Mouse (Mus musculus) lung, postnatal 4 days (tissue): ENCODE results near the gene Foxo3.

Source experiments
- DNase-seq, 2 experiments: peaks; one replicate each; pipeline ENCODE4 v3.0.0; 2021

Gene Foxo3

DNA sequence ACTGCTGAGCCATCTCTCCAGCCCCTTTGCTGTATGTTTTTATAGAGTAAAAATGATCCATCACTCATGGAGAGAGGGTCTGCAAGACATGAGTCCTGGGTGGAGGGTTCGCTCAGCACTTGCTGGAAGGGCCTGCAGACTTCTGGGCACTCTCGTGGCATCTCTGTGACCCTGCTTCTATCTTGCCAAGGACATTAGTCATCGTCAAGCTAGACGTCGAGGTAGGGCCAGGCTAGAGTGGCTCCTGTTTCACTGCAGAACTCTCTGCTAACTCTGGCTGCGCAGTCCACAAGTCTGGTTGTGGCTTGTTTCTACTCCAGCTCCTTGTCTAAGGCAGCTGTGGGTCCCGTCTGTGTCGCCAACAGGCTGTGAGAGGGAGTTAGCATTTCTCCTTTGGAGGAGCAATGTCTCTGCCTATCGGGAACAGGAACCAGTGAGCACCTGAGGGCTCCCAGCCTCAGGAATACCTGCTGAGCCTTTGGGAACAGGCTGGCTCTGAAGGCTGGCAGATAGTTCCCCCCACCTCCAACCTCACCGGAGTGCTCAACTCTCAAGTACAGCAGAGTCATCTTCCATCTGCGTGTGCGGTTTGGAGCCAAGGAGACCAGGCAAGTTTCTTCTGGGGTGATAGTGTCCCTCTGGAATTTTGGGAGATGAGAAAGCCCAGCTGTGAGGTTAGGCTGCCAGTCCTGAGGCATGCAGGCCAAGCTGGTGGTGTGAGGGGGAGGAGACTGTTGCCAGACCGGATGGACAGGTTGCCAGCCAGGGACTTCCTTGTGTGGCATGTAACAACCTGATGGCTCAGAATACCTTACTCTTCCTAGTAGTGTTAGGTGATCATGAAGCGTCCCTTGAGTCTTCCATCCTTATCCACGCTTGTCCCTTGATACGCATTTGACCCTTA lies 98.5 kb downstream of the Foxo3 start:
- peak in 1 of 2 experiments; percentile 65 for DNase-seq

DNA sequence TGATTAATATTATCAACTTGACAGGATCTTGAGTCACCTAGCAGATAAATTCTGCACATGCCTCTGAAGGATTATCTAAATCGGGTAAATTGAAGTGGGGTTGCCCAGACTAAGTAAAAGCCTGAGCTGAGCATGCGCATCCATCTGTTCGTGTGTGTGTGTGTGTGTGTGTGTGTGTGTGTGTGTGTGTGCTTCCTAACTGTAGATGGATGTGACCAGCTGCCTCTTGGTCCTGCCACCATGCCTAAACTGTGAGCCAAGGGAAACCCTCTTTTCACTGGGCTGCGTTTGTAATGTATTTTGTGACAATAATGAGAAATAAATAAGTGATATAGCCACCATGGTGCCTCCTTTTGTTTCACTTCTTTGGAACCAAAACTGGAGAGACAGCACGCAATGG lies 102.3 kb downstream of the Foxo3 start:
- no peak for DNase-seq

DNA sequence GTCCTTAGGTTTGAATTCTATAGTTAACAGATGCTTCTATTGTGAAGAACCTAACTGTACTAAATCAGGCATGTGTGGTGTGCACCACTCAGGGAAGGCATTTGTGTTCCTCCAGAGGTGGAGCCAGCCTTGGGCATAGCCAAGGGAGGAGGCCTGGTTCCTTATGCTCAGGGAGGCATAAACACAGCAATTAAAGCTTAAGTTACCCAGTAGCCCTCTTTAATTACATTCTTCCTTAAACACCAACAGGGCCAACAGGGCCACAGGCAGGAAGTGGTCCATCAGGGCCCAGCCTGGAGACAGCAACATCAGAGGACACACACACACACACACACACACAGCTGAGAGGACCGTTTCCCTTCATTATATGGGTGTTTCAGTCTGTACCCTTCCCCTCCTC lies 102.7 kb downstream of the Foxo3 start:
- no peak for DNase-seq

DNA sequence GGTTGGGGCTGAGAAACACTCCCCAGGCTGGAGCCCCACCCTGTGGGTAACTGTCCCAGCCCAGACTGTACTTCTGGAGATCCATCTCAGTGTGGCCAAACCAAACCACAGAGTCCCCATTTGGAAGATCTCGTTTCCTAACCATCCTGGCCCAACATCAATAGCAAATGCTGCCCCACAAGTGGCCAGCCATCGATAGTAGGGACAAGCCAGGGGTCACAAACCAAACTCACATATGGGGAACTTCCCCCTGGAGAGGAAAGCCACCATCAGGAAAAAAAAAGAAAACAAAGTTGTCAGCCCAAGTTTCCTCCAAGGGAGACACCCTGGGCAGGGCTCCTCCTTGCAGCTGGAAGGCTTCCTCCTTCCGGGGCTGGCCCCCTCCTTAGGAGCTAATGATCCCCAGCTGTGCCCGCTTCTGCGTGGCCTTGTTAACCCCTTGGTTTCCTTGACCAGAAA lies 105.6 kb downstream of the Foxo3 start:
- DNase-seq, result peak; percentile 50 to 78

DNA sequence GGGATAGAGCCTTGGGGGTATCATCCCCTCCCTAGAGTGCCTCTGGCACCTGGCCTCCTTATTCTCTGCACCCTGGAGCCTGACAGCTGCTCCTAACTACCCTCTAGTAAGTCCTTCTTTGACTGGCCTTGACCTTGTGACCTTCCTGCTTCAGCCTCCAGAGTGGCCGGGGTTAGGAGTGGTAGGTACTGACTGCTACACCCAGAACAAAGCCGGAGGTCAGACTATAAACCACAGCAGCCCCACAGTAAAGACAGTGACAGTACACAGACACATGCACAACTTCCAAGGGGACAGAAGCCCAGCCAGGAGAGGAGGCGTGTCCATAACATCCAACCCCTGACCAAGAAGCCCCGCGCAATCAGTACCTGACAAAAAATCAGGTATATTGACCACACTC lies 106.4 kb downstream of the Foxo3 start:
- no peak for DNase-seq

DNA sequence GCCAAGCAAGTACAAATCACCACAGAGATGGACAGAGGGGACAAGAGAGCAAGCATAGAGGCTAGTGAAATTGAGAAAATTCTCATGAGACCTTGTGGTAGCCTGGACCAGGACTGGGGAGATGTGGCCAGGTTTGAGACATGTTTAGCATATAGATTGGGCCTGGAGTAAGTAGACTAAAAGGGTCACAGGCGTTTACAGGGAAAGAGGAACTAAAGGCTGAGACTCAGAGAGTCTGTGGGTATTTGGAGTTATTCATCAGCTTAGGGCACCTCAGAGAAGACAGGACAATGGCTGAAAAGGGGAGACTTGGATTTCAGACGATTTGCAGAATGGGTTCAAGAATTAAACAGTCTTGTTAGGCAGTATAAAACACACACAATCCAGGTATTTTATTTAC lies 121.8 kb downstream of the Foxo3 start:
- DNase-seq, result no peak

DNA sequence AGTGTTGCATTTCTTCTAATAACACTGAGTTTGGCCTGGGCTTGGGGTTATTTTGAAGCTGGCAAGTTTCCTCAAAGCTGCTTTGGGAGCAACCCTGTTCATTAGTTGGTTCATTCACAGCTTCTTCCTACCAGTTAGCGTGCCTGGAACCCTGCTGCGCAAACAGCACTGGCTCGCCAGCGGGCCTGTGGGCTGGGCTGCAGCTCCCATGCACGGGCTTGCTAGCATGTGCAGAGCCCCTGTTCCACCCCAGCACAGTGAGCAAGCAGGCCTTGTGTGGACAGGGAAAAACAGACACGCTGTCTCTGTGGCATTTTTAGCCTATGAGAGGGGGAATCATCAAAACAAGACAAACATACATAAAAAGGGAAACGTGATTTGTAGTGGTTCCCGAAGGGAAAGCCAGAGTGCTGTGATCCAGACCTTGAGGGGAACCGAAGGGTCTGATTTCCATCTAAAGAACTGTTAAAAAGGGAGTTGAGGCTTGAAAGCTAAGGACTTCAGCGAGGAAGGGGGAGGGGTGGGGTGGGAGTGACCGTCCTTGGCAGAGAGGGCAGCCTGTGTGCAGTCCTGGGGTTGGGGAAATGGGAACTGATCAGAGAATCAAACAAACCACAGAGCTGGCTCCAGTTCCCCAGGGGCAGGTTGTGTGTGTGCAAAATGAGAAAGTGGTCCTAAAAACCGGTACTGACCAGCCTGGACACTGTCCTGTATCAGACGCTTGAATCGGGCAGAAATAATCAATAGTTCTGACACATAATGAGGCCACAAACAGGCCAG lies 123.9 kb downstream of the Foxo3 start:
- DNase-seq, result no peak

DNA sequence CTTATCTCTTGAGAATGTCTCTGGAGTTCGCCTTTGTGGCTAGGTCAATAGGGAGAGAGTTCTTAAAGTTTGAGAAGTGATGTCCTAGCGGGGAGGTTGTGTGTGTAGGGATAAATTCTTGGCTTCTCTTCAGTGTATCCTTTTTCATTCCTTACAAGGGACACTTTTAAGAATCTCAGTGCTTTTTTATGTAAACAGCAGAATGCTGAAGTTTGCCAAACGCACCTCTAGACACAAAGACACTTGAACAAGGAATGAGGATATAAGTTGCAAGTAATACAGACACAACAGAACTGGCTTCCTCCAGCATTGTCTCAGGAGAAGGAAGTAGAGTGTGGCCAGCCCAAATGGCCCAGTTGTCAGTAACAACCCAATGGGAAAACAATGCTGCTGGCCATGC lies 126.8 kb downstream of the Foxo3 start:
- no peak for DNase-seq

DNA sequence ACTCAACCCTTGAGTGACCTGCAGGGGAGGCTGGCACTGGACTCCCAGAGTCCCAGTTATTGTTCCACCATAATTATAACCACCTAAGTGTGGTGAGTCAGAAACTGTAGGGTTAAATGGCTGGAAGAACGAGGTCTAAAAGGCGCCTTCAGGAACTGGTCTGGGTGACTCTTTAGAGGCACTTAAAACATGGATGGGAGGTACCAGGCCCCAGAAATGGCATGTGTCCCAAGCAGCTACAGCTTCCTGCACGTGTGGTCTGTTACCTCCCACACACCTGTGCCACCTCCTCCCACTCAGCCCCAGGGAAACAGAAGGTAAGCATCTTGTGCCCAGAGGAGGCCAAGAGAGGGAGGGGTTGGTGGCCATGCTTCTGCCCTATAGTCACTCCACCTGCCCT lies 128.2 kb downstream of the Foxo3 start:
- DNase-seq, result peak; percentile 54 to 79

DNA sequence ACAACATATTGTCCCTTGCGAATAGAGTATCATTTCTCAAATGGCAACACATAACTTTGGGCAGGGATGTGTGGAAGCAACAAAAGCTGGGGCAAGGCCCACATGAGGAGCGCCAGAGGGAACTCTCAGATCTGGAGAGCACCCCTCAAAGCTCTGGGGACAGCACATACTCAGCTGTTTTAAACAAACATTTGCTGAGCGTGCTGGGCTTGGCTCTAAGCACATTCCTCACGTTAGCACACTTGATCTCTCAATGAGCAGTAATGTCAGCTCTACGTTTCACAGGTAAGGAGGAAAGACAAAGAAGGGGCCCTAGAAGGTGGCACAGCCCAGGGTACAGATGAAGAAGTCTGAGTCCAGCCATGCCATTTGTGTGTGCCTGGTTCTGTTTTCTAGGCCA lies 131.3 kb downstream of the Foxo3 start:
- peak; percentile 50 to 77 for DNase-seq

DNA sequence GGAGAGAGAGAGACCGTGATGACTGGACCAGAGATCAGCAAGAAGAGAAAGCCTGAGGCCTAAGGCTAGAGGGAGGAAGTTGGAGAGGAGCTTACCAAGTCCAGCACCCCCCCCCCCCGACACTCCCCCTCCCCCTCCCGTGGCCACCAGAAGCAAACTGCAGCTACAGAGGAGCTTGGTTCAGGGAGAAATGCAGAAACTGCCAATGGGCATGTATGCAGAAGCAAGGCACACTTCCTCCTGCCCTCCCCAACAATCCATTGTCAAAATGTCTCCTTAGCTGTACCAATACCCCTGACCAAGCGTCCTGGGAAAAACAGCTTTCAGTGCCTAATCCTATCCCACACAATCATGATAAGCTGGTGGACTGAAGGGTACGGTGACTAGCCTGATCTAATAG lies 131.8 kb downstream of the Foxo3 start:
- DNase-seq, result no peak

DNA sequence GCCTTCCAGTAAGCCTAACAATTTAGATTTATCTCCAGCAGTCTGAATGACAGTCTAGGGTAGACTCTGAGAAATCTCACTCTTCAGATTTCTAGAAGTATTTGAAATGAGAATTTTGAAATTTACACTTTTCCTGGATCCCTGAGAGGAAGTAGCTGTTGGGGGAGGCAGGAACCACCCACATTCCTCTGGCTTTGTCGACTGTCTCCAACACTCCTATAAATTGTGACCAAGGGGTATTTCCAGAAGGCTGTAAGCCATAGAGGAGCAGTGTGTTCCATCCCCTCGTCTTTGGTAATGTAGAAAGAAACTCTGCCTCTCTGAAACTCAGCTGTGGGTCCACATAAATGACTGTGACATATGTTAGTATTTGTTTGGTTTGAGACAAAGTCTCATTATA lies 132.4 kb downstream of the Foxo3 start:
- DNase-seq, result no peak

DNA sequence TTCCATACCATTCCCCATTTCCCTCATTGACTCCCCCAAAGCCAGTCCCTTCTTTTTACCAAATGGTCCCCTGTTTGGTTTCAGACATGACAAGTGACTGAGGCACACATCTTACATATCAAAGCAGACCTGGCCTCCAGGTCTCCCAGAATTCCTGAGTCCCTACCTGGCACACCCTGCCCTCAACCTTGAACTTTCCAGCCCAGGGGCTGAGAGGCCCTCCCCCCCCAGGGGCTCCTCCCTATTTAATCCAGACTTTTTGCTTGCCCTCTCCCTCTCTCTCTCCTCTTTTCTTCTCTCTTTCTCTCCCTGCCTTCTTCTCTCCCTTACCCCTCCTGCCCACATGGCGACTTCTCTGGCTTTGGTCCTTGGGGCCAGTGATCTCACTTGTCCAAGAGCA lies 133.8 kb downstream of the Foxo3 start:
- no peak for DNase-seq

DNA sequence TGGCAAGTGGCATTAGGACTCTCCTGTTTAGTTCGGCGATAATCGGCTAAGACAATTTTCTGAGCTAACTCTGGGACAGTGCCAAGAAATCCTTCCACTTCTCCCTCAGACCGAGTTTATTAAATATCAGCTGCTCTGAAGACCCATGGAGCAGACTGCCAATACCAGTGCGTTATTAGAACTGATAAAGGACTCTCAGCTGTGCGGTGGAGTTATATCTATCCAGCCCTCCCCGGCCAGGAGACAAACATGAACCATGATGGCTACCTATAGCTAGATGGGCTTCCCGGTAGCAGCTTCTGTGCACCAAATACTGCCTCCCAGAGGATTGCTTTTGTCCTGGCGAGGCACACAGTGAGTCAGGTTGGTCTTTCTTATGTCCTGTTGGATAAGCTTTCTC lies 134.5 kb downstream of the Foxo3 start:
- DNase-seq, result no peak

DNA sequence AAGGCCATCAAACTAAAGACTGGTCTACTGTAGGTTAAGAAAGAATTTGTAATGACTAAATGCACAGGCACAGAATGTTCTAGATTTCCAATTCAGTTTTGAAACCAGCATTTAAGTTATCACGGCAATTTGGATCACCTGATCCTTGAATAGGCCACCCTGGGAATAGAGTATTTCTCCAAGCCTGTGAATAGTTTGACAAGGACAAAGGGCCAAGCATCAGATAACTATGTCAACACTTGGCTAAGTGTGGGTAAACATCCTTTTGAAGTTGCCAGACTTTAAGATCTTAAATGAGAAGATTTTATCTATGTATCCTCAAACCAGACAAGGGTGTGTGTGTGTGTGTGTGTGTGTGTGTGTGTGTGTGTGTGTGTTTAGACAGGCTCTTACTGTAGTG lies 136.8 kb downstream of the Foxo3 start:
- DNase-seq, result no peak

DNA sequence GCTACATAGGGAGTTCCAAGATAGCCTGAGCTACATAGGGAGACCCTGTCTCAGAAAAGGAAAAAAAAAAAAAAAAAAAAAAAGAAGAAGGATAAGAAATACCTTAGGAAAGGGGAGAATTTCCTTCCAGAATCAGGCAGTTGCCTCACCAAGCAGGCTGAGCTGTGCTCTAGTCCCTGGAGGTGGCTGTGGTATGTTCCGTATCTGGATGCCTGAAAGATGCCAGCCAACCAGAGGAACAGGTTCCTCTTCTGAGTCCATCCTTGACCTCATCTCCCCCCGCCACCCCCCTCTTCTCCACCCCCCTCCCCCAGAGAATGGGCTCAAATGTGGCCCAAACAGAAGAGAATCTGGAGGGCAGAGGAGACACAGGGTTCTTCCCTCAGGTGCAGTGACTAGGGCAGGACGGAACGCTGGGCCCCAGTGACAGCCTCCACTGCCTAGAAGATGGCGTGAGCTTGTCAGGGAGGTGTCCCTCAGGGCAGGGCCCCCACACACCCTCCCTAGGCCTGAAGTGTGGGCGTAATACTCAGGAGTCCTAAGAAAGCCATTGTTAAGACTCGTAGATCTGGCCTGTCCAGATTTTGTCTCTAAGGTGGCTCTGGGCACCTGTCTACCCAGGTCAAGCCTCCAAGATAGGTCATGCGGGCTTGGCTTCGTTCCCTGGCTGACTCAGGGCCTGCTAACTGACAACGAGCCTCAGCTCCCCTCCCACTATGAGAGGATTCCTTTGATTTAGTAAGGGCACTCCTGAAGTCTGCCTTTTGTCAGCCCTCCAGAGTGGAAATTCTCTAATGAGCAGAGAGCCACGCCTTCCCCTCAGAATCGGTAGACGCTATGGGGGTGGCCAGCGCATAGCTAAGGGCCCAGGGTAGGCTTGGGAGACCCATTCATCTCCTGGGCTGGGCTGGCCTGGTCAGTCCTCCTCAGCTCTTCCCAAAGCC lies 141.5 kb downstream of the Foxo3 start:
- DNase-seq, result peak; percentile 54 to 83
